Mouse (Mus musculus) heart, embryonic 11.5 days (tissue): ENCODE measurements at regions not wholly inside any gene's neighbourhood (a gene's known extent, or its start where the extent isn't known, plus 50 kb on each side); places are given as distances from the start of the nearest gene placed in this dataset.
"Not testable (repeated sequence)": the region's sequence is repeated elsewhere in the genome, so short reads cannot be mapped to it uniquely, and the experiment has no call there.

Experiments
- ATAC-seq: fragments of 200-750 bp; cut with Nextera tagmentation; replicated peaks from 2 replicates; pipeline ENCODE4 v1.8.0; 2017; ENCODE audit warnings: moderate library complexity; ENCODE audit not compliant: insufficient number of reproducible peaks, low FRiP score, low TSS enrichment
- H3K27ac ChIP-seq: fragments of 300-500 bp; sonication (generic); 2 replicates; pipeline ENCODE4 v1.5.1; 2014; ENCODE audit warnings: mild to moderate bottlenecking, low read depth, low read length
- H3K27me3 ChIP-seq: fragments of 300-500 bp; sonication (generic); 2 replicates; pipeline ENCODE4 v1.6.1; 2014; ENCODE audit warnings: mild to moderate bottlenecking, low read length, mixed read lengths; ENCODE audit not compliant: control insufficient read depth, insufficient read depth
- H3K36me3 ChIP-seq: fragments of 300-500 bp; sonication (generic); 2 replicates; pipeline ENCODE4 v1.6.1; 2014; ENCODE audit warnings: mild to moderate bottlenecking, low read length, moderate library complexity, mixed read lengths; ENCODE audit not compliant: control insufficient read depth, insufficient read depth
- H3K4me1 ChIP-seq: fragments of 300-500 bp; sonication (generic); 2 replicates; pipeline ENCODE4 v1.6.1; 2014; ENCODE audit warnings: low read length; ENCODE audit not compliant: control insufficient read depth, insufficient read depth
- H3K4me2 ChIP-seq: fragments of 300-500 bp; sonication (generic); 2 replicates; pipeline ENCODE4 v1.6.1; 2014; ENCODE audit warnings: mild to moderate bottlenecking, moderate library complexity
- H3K4me3 ChIP-seq: fragments of 300-500 bp; sonication (generic); 2 replicates; pipeline ENCODE4 v1.5.1; 2014; ENCODE audit warnings: low read depth, low read length
- H3K9ac ChIP-seq: fragments of 300-500 bp; sonication (generic); 2 replicates; pipeline ENCODE4 v1.6.1; 2014; ENCODE audit warnings: mild to moderate bottlenecking, low read depth, low read length, moderate library complexity
- H3K9me3 ChIP-seq: fragments of 300-500 bp; sonication (generic); replicated peaks from 2 replicates; pipeline ENCODE4 v1.6.1; 2016; ENCODE audit warnings: low read length; ENCODE audit not compliant: control insufficient read depth
- WGBS: fragments of 180-500 bp; shearing (Covaris S2); extraction: QIAGEN DNeasy Blood & Tissue Kit; methylation state at CpG from one replicate; pipeline ENCODE4 v1.1.7; 2014; ENCODE audit not compliant: insufficient replicate concordance; 5-methylcytosine and 5-hydroxymethylcytosine counted together

GRCm38 (mm10) chr11:12589757-12590373, 125.1 kb upstream of the Cobl start:
- Histone ChIP-seq H3K27ac (no peak overlapping the region), H3K4me3 (no peak overlapping the region), H3K27me3 (no peaks in the 10 kb centered on the region), H3K4me2 (no peak overlapping the region), H3K9me3 (peaks cover 2% of the 10 kb centered on the region; the same call in 1 of the 2 replicates), H3K9ac (no peak overlapping the region), H3K4me1 (no peaks in the 10 kb centered on the region), H3K36me3 (no peaks in the 10 kb centered on the region)
- WGBS, result 67% methylated on average over 7 of the region's 7 CpGs
- no peak for ATAC-seq

GRCm38 (mm10) chr11:12584851-12585680, 120.3 kb upstream of the Cobl start:
- H3K27ac ChIP-seq, H3K4me2 ChIP-seq, ATAC-seq, H3K9me3 ChIP-seq, H3K36me3 ChIP-seq, H3K4me1 ChIP-seq, H3K9ac ChIP-seq, H3K27me3 ChIP-seq, H3K4me3 ChIP-seq: not testable (repeated sequence)
- 66% methylated on average over 2 of the region's 2 CpGs for WGBS

DNA sequence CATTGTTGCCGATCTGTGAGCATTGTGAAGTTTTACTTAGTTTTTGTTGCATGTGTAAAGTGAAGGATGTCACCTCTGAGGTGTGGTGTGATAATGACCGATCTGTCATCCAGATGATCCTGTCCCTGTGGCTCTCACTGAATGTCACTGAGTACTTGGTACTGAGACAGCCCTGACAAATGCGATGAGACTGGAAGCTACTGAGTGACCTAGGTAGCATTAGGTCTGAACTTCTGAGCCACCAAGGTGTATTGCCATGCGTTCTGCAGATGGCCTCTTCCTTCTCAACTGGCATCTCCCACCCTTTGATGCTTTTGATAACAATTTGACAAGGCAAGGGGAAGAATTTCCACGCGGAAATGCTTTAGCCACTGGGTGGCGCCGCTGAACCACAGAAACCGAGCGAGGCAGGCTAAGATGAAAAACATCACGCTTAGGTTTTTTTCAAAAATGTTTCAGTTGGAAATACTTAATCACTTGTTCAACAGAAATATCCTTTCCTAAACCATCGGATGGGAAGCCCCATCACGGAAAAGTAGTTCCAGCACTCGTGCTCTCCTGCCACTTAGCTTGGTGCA, 114.3 kb upstream of the Cobl start:
- H3K9me3 ChIP-seq, result no peaks in the 10 kb centered on the region
- H3K27ac ChIP-seq, result no peak overlapping the region

DNA sequence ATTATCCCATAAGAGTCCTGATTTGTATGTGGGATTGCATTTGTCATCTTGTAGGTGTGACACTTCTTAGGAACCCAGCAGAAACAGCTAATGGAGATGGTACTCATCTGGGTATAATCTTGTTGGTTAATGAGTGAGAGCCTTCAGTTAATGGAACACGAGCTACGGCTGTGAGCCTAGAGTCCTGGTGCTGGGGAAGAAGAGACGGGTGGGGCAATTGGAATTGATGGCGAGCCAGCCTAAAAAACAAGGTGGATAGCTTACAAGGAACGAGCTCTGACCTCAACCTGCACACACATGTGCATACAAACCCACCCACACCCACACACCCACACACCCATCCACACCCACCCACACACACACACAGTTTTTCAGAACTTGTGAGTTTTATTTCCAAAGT, 94.9 kb upstream of the Cobl start:
- no peak overlapping the region for H3K4me2 ChIP-seq
- H3K4me3 ChIP-seq, result no peak overlapping the region
- H3K9ac ChIP-seq, result no peak overlapping the region
- no peaks in the 10 kb centered on the region for H3K4me1 ChIP-seq
- WGBS, result 68% methylated on average over 5 of the region's 5 CpGs
- no peaks in the 10 kb centered on the region for H3K27me3 ChIP-seq
- H3K9me3 ChIP-seq, result no peaks in the 10 kb centered on the region
- H3K36me3 ChIP-seq, result no peaks in the 10 kb centered on the region
- no peak for ATAC-seq
- H3K27ac ChIP-seq, result no peak overlapping the region

More for the DNA sequence above, 114.3 kb upstream of the Cobl start:
- no peaks in the 10 kb centered on the region for H3K4me1 ChIP-seq
- no peaks in the 10 kb centered on the region for H3K36me3 ChIP-seq
- WGBS, result 48% methylated on average over 14 of the region's 14 CpGs
- H3K27me3 ChIP-seq, result no peaks in the 10 kb centered on the region
- no peak overlapping the region for H3K4me3 ChIP-seq
- no peak for ATAC-seq
- no peak overlapping the region for H3K9ac ChIP-seq
- no peak overlapping the region for H3K4me2 ChIP-seq

- Histone ChIP-seq H3K27ac (no peak overlapping the region), H3K9me3 (no peaks in the 10 kb centered on the region), H3K9ac (no peak overlapping the region), H3K27me3 (no peaks in the 10 kb centered on the region), H3K4me2 (no peak overlapping the region), H3K4me1 (no peaks in the 10 kb centered on the region), H3K36me3 (no peaks in the 10 kb centered on the region), H3K4me3 (no peak overlapping the region)
- ATAC-seq, result no peak; the same call in 1 of the 2 replicates
- WGBS, result 37% methylated on average over 1 of the region's 1 CpGs
Measured at GRCm38 (mm10) chr11:12558995-12559633, 94.4 kb upstream of the Cobl start.

DNA sequence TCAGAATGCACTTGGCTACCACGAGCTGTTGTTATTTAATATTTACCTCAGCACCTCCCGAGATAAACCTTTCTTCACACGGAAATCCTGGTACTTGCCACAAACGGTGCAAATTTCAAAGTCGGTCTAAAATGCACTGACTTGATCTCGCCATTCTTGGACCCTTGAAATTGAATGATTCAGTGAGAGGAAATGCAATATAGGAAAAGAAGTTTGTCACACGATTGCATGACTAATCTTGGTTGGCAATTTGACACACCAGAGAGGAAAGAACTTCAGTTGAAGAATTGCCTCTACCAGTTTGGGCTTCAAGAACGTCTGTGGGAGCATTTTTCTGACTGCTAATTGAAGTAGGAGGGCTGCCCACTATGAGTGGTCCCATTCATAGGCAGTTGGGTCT, 93.4 kb upstream of the Cobl start:
- H3K27ac ChIP-seq, result no peak overlapping the region
- H3K27me3 ChIP-seq, result no peaks in the 10 kb centered on the region
- no peak overlapping the region for H3K4me2 ChIP-seq
- H3K4me1 ChIP-seq, result no peaks in the 10 kb centered on the region
- no peak overlapping the region for H3K4me3 ChIP-seq
- WGBS, result 70% methylated on average over 8 of the region's 8 CpGs
- no peaks in the 10 kb centered on the region for H3K36me3 ChIP-seq
- no peak for ATAC-seq
- no peak overlapping the region for H3K9ac ChIP-seq
- no peaks in the 10 kb centered on the region for H3K9me3 ChIP-seq

- Histone ChIP-seq H3K9me3 (no peaks in the 10 kb centered on the region), H3K27me3 (no peaks in the 10 kb centered on the region), H3K4me3 (no peak overlapping the region), H3K4me2 (no peak overlapping the region), H3K9ac (no peak overlapping the region), H3K27ac (no peak overlapping the region), H3K36me3 (no peaks in the 10 kb centered on the region), H3K4me1 (no peaks in the 10 kb centered on the region)
- 77% methylated on average over 1 of the region's 1 CpGs for WGBS
- no peak for ATAC-seq
Measured at GRCm38 (mm10) chr11:12545771-12546170, 81.0 kb upstream of the Cobl start.

- ATAC-seq, result no peak
- no peak overlapping the region for H3K27ac ChIP-seq
- no peaks in the 10 kb centered on the region for H3K9me3 ChIP-seq
- H3K4me2 ChIP-seq, result no peak overlapping the region
- no peak overlapping the region for H3K9ac ChIP-seq
- H3K36me3 ChIP-seq, result no peaks in the 10 kb centered on the region
- no peaks in the 10 kb centered on the region for H3K27me3 ChIP-seq
- H3K4me1 ChIP-seq, result no peaks in the 10 kb centered on the region
- 60% methylated on average over 1 of the region's 1 CpGs for whole genome bisulfite sequencing
- H3K4me3 ChIP-seq, result no peak overlapping the region
Measured at GRCm38 (mm10) chr11:12543042-12543441, 78.3 kb upstream of the Cobl start.
